Mouse (Mus musculus): ENCODE measurements at regions not wholly inside any gene's neighbourhood (a gene's known extent, or its start where the extent isn't known, plus 50 kb on each side); places are given as distances from the start of the nearest gene placed in this dataset.

DNA sequence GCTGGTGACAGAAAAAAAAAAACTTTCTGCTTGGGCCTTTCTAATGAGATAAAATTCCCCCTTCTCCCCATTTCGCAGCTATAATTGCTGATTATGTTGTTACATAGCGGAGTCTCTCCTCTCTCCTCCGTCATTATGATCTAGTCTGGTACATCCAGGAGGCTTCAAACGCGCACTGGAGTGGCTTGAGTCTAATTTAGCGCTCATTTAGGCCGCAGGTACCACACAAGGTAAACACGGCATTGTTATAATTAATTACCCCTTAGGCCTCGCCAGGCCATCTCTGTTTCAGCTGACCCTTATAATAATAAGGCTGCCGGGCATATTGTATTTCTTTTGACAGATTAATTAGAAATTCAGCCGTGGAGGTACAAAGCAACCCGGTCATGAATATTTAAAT lies 492.7 kb upstream of the Mki67 start:
- no peak for DNase-seq

- no peak for DNase-seq
Measured at GRCm38 (mm10) chr7:136209299-136210171, 493.4 kb upstream of the Mki67 start.

DNA sequence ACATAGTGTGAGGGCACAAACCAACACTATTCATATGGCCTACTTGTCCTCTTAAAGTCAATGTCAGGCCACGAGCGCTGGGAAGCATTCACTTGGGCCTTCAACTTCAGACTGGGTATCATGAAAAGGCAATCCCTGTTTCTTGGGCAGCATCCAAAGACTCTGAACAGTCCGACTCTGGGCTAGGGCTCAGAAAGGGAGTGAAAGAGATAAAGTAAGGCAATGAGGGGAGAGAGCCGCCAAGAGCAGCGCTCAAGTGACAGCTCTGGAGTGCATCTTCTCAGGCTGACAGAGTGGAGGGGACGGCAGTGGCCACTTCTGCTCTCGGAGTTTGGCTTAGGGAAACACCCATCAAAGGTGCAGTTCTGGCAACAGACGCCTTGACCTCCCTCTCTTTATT lies 496.3 kb upstream of the Mki67 start:
- no peak for DNase-seq

DNA sequence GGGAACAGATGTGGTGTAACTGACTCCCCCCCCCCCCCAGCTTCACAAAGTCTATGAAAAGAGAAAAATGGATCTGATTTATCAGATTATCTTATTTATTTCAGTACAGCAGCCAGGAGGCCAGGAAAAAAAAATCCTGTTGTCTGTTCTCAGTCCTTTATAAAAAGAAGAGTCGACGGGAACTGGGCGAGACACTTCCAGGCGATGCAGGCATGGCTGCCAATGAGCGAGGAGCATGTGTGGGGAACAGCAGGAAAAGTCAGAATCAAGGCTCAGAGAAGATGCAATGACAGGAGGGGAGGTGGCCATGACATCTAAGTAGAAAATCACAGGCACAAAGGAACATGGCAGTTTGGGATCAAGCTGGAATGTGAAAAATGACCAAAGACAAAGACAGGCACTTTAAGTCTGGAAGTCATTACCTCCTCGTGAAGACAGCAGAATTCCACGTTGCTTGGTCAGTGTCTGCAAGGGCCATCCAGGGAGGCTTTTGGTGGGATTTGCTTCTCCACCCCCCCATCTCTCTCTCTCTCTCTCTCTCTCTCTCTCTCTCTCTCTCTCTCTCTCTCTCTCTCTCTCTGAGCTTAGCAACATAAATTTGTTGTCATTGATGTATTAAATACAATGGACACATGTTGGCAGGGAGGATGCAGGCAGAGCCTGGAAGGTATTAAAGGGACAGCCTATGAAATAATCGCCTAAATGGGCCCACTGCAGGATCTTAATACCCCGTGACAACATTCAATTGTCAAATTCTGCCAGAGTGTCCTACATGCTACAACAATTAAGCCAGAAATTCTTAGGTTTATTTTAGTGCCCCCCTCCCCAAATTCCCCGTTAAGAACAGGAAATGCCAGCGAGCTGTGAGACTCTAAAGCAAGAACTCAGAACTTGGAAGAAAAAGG lies 497.1 kb upstream of the Mki67 start:
- no peak for DNase-seq

GRCm38 (mm10) chr7:136213962-136214308 lies 497.8 kb upstream of the Mki67 start:
- no peak for DNase-seq

DNA sequence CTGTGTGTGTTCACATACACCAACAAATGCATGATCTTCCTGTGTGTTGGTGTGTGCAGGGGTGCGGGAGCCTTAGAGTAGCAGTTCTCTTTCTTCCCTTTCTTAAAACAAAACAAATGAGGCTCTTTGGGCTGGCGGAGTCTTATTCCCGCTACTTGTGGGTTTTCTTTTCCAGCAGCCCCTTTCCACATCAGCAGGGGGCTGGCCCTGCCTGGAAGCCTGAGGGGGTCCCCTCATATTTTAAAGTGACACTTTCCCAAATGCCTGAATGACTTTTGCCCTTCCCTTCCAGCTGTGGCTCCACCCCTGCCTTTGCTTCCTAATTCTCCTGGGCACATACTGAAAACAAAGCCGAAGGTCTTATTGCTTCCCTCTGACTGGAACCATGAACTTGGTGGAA lies 498.3 kb upstream of the Mki67 start:
- no peak for DNase-seq

DNA sequence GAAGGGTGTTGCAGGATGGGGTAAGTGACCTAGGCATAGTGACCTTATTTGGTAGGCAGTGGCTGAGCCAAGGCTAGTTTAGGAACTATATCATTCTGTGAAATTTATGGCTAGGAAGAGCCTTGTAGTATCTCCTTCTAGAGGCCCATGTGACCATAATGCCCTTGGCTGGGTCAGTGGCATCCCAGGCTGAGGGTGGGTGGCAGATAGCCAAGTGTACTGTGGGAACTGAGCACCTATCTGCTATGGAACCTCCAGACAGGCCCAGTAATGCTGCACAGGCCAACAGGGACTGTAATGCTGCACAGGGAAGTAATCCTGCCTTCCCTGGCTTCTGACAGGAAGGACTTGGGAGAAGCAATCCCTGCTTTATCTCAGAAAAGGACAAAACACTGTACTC lies 500.6 kb upstream of the Mki67 start:
- DNase-seq = no peak

DNA sequence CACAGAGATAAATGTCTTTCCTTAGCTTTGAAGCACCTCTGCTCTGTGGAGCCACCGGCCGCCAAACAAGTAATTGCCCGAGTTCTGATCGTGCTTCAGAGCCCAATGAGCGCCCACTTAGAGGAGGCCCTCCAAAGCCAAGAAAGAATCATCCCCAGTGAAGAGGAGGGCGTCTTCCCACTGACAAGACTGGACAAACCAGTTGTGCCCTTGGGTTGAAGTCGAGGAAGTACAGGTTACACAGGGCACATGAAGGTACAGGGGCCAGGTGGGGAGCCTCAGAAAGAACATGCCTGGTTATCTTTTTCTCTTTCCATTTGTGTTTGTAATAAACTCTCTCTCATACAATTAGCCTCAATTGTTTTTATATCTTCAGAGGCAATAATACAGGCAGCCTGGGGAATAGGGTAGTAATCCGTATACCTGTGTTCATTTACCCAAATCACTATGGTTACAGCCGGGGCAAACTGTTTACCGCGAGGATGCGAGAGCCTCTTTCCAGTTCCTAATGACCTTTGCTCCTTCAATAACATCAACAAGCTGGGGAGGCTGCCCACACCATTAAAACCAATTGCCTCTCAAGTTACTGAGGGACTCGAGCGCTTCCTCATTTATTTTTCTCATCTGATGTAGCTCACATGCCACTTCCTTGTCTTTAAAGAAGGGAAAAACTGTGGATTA lies 503.5 kb upstream of the Mki67 start:
- DNase-seq = no peak

DNA sequence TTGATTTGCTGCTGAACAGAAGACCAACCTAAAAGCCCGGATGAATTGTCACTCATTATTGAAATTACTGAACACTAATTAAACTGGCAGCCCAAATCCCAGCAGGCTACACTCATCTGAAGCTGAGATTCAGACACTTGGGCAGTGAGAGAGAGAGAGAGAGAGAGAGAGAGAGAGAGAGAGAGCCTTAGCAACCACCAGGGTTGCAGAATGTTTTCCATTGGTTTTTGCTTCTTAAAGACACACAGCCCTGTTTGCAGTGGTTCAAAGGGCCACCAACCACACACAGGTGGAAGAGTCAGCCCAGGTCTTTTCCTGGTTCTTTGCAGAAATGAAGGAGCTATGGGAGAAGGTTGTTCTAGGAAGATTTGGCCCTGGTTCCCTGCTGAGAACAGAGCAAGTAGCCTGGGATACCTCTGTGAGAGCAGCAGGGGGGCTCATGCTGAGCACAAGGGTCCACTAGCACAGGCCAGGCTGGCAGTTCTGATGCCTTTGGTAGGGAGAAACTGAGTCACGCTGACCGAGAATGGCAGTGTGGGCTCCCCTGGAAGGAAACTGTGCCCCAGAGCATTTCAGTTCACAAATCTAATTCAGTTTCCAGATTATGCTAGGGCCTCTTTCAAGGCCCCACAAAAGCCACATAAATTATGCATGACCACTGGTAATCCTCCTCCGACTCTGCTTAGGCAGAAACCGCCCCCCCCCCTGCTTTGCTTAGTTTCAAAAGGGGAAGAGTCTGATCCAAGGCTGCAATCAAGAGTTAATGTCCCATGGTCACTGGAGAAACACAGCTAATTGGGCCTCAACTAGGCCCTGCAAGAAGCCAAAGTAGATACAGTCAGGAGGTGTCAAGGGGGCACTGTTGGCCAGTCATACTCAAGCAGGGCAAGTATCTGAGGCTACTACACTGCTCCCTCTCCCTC lies 504.3 kb upstream of the Mki67 start:
- no peak for DNase-seq

GRCm38 (mm10) chr7:136221620-136222019 lies 505.5 kb upstream of the Mki67 start:
- DNase-seq = no peak

DNA sequence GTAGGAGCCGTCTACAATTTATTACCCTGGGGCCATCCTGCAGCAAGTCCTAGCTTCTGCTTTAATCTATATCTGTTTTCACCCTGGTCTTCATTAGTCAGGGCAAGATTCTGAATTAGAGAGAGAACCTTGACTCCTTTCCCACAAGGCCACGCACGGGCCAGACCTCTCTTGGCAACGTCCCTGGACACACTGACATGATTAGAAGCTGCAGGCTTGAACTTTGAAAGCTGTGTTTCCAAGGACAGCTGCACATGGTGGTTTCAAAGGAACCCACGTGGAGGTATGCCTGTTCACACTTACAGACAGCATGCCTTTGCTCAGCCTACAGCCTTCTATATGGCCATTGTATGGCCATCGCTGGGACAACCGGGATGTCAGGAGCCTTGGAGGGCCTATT lies 509.9 kb upstream of the Mki67 start:
- no peak for DNase-seq

GRCm38 (mm10) chr7:136228331-136228730 lies 512.2 kb upstream of the Mki67 start:
- DNase-seq = no peak

DNA sequence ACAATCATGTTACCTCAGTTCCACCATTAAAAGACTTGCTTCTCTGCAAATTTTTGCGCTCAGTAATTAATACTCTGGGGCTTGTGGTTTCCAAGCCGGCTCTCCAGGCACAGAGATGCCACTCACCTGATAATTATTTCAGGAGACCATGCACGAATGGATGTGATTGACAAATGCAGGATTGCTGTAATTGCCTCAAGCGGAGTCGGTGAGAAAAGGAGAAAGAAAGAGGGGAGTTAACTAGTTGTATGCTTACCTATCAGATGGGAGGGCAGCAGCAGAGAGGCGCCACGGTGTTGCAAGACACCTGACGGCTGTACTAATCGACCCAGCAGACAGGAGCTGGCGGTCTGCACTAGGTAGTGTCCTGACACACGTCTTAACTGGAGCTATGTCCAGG lies 513.4 kb upstream of the Mki67 start:
- DNase-seq = no peak

GRCm38 (mm10) chr7:136232177-136232576 lies 516.0 kb upstream of the Mki67 start:
- no peak for DNase-seq

GRCm38 (mm10) chr7:136235563-136235962 lies 519.4 kb upstream of the Mki67 start:
- no peak for DNase-seq

DNA sequence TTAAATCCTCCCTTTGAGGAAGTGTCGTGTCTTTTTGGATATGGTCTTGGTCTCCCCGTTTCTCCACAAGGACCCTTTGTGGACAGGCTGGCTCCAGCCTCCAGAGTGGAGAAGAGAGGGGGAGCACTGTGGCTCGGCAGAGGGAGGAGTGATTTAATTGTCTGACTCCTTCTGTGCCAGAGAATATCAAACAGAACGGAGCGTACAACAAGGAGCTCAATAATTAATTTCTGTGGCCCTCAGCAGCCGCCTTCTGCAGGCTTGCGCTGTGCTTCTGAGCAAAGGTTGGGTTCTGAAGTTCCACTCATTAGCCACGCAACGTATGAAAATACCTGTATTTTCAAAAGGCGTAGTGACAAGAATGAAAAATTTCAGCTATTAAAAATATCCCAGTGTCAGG lies 520.2 kb upstream of the Mki67 start:
- no peak for DNase-seq

DNA sequence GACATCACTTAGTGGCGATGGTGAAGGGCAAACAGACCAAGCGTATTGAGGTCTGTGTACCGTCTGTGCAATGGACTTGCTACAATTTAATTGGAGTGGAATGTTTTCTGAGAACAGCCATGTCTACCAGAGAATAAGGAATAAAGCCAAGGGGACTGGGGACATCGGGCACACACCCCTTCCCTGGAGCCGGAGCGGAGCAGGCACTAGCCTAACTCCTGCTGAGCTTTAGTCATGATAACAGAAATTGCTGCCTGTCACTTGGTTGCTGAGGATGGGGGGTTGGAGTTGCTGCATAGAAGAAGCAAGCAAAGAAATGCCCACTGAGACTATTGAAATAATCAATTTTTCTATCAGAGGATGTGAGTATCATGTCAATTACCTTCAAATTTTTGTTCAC lies 549.5 kb upstream of the Mki67 start:
- no peak for DNase-seq

DNA sequence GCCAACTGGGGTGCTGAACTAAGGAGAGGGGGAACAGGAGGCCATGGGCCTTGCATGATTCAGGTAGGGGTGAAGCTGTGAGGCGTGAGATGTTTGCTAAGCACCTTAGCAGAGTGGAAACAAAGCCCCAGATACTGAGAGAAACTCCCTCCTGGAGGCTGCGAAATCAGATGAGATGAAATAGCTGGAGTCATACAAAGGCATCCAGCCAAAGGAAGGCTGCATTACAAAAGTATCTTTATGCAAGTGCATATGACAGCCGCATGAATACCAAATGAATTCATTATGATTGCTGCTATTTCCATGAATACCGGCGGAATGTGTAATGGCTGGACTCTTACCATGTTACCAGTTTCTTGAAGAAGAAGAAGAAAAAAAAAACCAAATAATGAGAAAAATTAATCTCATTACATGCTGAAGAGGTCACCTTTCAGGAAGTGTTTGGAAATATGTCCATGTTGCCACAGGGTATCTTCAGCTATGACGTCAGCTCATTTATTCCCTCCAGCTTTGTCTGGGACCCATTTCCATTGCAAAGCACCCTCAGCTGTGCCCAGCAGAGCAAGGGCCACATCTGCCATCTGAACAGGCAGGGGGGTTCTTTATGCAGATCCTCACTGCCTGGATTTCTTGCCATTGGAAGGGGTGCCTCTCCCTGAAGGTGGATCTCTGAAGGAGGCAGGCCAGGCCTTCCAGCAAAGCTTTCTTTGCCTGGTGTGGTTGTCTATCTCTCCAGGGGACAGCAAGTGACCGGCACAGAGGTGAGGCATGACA lies 551.7 kb upstream of the Mki67 start:
- no peak for DNase-seq

DNA sequence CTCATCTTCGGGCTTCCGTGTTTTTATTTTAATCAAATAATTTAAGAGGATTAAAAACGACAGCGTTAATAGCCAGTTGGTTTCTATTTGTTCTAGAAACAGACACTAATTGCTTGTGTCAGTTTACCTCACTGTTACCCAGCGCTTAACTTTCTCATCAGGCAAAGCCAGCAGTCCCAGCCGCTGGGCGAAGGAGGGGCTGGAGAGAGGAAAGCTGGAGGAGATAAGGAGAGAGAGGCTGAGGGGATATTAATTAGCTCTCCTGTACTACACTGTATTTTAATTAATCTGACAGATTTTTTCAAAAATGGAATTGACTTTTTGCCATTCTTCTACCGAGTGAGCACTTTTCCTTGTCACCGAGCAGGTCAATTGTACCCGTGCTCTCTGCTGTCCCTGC lies 559.5 kb upstream of the Mki67 start:
- DNase-seq = no peak

DNA sequence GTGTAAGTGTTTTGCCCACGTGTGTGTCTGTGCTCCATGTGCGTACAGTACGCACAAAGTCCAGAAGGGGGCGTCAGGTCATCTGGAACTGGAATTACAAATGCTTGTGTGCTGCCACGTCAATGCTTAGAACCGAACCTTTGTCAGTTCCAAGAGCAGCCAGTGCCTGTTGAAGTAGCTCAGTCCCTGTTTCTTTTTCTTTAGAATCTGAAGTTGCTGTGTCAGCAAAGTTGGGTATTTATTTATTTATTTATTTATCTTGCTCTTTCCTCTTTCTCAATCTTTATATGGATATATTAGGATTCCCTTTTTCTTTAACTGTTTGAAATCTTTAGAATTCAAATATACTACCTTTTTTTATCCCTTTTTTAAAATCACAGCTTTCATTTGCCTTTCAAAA lies 567.6 kb upstream of the Mki67 start:
- no peak for DNase-seq

DNA sequence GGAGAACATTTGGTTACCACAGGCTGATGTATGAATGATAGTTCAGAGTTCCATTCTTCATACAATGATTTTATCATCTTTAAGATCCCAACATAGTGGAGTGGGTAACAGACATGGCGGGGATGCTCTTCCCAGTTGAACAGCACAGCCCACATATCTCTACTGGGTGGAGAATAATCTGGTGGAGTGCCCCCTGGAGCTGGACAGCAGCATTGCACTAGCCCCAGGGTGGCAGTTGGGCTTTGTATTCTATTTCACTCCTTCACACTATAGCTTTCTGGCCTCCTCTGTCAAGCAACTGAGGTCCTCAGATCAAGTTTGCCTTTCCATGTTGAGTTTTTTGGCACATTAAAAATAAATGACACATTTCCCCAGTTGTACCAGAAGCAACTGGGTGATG lies 569.4 kb upstream of the Mki67 start:
- no peak for DNase-seq

Measured in B cell, adult 2 months (primary cell).